Mouse (Mus musculus): ENCODE results near the gene Osbpl7. TPM values are rescaled to one million over a fixed set of nuclear protein-coding genes. Genes with fewer than 3 reads are reported as not detected.
A peak's percentile ranks its signal among the peaks of the same experiment; 100 is the strongest.

Gene Osbpl7
- total and polyA plus RNA-seq, 3 experiments: 11.5 to 18.9 TPM; not detected in 1

DNA sequence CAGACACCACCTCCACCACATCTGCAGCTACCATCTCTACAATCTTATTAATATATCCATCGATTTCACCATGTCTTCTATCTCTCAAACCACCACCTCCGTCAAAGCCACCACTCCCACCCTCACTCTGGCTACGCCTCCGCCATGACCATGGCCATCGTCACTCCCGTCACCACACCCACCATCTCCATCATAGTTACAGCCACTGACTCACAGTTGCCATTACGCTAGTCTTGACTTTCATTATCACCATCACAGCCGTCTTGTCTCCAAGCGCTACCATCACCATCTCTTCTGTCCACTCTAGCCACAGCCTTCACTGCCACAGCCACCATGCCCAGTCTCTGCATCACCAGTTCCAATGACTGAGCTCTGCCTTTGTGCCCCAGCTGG is 53.7 kb downstream of the Osbpl7 start:
- peaks cover 2 to 15% of the 10 kb centered on the region in 2 experiments; a peak in 3 of 4 replicates for H3K4me1 ChIP-seq (ENCODE audit: control insufficient read depth in 1 of 2, insufficient read depth in 2 of 2, low read length in 2 of 2)
- no peaks in the 10 kb centered on the region for H3K9me3 ChIP-seq (replicated peaks; ENCODE audit: insufficient read depth, low read length)
- peaks cover 0 to 7% of the 10 kb centered on the region in 2 experiments; a peak in 2 of 4 replicates for H3K36me3 ChIP-seq (ENCODE audit: control insufficient read depth in 1 of 2, insufficient read depth in 2 of 2, low read length in 2 of 2)
- H3K79me2 ChIP-seq (ENCODE audit: control insufficient read depth, insufficient read depth, low read length, poor library complexity): no peaks in the 10 kb centered on the region
- H3K27me3 ChIP-seq (ENCODE audit: control insufficient read depth in 1 of 2, insufficient read depth in 2 of 2, low read length in 2 of 2): peaks cover 3 to 12% of the 10 kb centered on the region in 2 experiments; a peak in 3 of 4 replicates
- DNase-seq (ENCODE audit: low read depth, low spot score): no peak
- no peak overlapping the region for H3K4me3 ChIP-seq (ENCODE audit: control insufficient read depth in 1 of 2, insufficient read depth in 1 of 2, low read depth in 2 of 2, low read length in 2 of 2)
- no peak overlapping the region for H3K9ac ChIP-seq (ENCODE audit: control insufficient read depth, low read depth, low read length, poor library complexity, severe bottlenecking)
- H3K27ac ChIP-seq (ENCODE audit: control insufficient read depth, low read depth, low read length): no peak overlapping the region
- TF ChIP-seq TCF12 (IDR thresholded peaks at IDR 0.05; ENCODE audit: low read depth, low read length): no peak
- TF ChIP-seq MYB (IDR thresholded peaks at IDR 0.05; ENCODE audit: low read depth, low read length): no peak
- TF ChIP-seq CHD2 (IDR thresholded peaks at IDR 0.05; ENCODE audit: low read length): no peak
- no peak for TF ChIP-seq TBP (IDR thresholded peaks at IDR 0.05; ENCODE audit: low read depth, low read length)
- TF ChIP-seq BHLHE40 (IDR thresholded peaks at IDR 0.05; ENCODE audit: borderline replicate concordance, low read depth, low read length): no peak
- TF ChIP-seq POLR2A (IDR thresholded peaks at IDR 0.05; ENCODE audit: control insufficient read depth in 1 of 2, insufficient read depth in 1 of 2, low read depth in 1 of 2, low read length in 2 of 2, poor library complexity in 1 of 2): no peak
- no peak for TF ChIP-seq MYC (IDR thresholded peaks at IDR 0.05; ENCODE audit: low read depth, low read length)
- TF ChIP-seq KAT2A (conservative IDR thresholded peaks at IDR 0.05; ENCODE audit: low read depth, low read length): no peak
- no peak for TF ChIP-seq ELF1 (IDR thresholded peaks at IDR 0.05; ENCODE audit: low read depth, low read length)
- no peak for TF ChIP-seq USF1 (IDR thresholded peaks at IDR 0.05; ENCODE audit: low read depth, low read length)
- no peak for TF ChIP-seq POLR2AphosphoS5 (IDR thresholded peaks at IDR 0.05; ENCODE audit: borderline replicate concordance, low read depth, low read length)
- no peak for TF ChIP-seq MEF2A (IDR thresholded peaks at IDR 0.05; ENCODE audit: extremely low read depth, insufficient replicate concordance, low read depth, low read length, poor library complexity, severe bottlenecking)
- no peak for TF ChIP-seq JUND (IDR thresholded peaks at IDR 0.05; ENCODE audit: low read depth, low read length)
- TF ChIP-seq USF2 (IDR thresholded peaks at IDR 0.05; ENCODE audit: borderline replicate concordance in 1 of 2, insufficient read depth in 1 of 2, low read depth in 1 of 2, low read length in 2 of 2): no peak
- no peak for TF ChIP-seq RAD21 (IDR thresholded peaks at IDR 0.05; ENCODE audit: low read depth, low read length)
- TF ChIP-seq ETS1 (IDR thresholded peaks at IDR 0.05; ENCODE audit: low read depth, low read length): no peak
- no peak for TF ChIP-seq NRF1 (IDR thresholded peaks at IDR 0.05; ENCODE audit: insufficient read depth, low read depth, low read length, poor library complexity, severe bottlenecking)
- TF ChIP-seq GABPA (IDR thresholded peaks at IDR 0.05; ENCODE audit: low read depth, low read length): no peak

DNA sequence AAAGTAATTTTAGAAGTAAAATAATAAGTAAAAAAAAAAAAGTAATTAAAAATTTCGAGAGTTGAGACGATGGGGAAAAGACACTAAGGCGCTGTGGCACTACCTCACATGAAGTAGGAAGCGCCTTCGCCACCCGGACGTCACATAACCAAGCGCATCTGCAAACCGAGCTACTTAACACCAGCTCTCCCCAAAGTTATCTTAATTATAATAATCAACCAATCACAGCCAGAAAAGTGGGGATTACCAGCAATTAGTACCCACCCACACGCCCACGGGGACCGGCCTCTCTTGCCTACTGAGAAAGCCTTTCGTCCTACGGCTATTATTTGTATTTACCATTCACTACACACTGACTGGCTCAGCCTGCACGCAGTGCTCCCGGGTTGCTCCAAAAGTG is 58.5 kb downstream of the Osbpl7 start:
- Histone ChIP-seq H3K4me1 (ENCODE audit: control insufficient read depth in 1 of 2, insufficient read depth in 2 of 2, low read length in 2 of 2) (peaks cover 0 to 2% of the 10 kb centered on the region in 2 experiments; a peak in 1 of 4 replicates), H3K27me3 (ENCODE audit: control insufficient read depth in 1 of 2, insufficient read depth in 2 of 2, low read length in 2 of 2) (peaks cover 3 to 12% of the 10 kb centered on the region in 2 experiments; a peak in 3 of 4 replicates), H3K9ac (ENCODE audit: control insufficient read depth, low read depth, low read length, poor library complexity, severe bottlenecking) (no peak overlapping the region), H3K36me3 (ENCODE audit: control insufficient read depth in 1 of 2, insufficient read depth in 2 of 2, low read length in 2 of 2) (no peaks in the 10 kb centered on the region), H3K9me3 (replicated peaks; ENCODE audit: insufficient read depth, low read length) (no peaks in the 10 kb centered on the region), H3K79me2 (ENCODE audit: control insufficient read depth, insufficient read depth, low read length, poor library complexity) (no peaks in the 10 kb centered on the region), H3K4me3 (ENCODE audit: control insufficient read depth in 1 of 2, insufficient read depth in 1 of 2, low read depth in 2 of 2, low read length in 2 of 2) (no peak overlapping the region), H3K27ac (ENCODE audit: control insufficient read depth, low read depth, low read length) (no peak overlapping the region)
- TF ChIP-seq CHD2 (IDR thresholded peaks at IDR 0.05; ENCODE audit: low read length): no peak
- TF ChIP-seq BHLHE40 (IDR thresholded peaks at IDR 0.05; ENCODE audit: borderline replicate concordance, low read depth, low read length): no peak
- TF ChIP-seq ZKSCAN1 (IDR thresholded peaks at IDR 0.05; ENCODE audit: low read depth, low read length): no peak
- TF ChIP-seq USF1 (IDR thresholded peaks at IDR 0.05; ENCODE audit: low read depth, low read length): no peak
- no peak for TF ChIP-seq MXI1 (IDR thresholded peaks at IDR 0.05; ENCODE audit: low read depth, low read length)
- TF ChIP-seq SIN3A (IDR thresholded peaks at IDR 0.05; ENCODE audit: low read length): no peak
- no peak for TF ChIP-seq ETS1 (IDR thresholded peaks at IDR 0.05; ENCODE audit: low read depth, low read length)
- TF ChIP-seq NRF1 (IDR thresholded peaks at IDR 0.05; ENCODE audit: insufficient read depth, low read depth, low read length, poor library complexity, severe bottlenecking): no peak
- TF ChIP-seq MYB (IDR thresholded peaks at IDR 0.05; ENCODE audit: low read depth, low read length): no peak
- TF ChIP-seq SMC3 (IDR thresholded peaks at IDR 0.05; ENCODE audit: low read depth, low read length): no peak
- DNase-seq (ENCODE audit: low read depth, low spot score): peak; percentile 15

Data from MEL (cell line).